Mouse (Mus musculus) midbrain, embryonic 13.5 days (tissue): ENCODE data around the gene Faf1. TPM values are rescaled to one million over a fixed set of nuclear protein-coding genes. Genes with fewer than 3 reads are reported as not detected.

Source experiments
- ATAC-seq: fragments of 200-750 bp; cut with Nextera tagmentation; 2 replicates; pipeline ENCODE4 v1.8.0; 2017; ENCODE audit warnings: mild to moderate bottlenecking, moderate TSS enrichment, moderate library complexity
- H3K27ac ChIP-seq: fragments of 300-500 bp; sonication (generic); 2 replicates; pipeline ENCODE4 v1.5.1; 2015; ENCODE audit warnings: inconsistent platforms, mild to moderate bottlenecking, moderate library complexity
- H3K27me3 ChIP-seq: fragments of 300-500 bp; sonication (generic); 2 replicates; pipeline ENCODE4 v1.6.1; 2015; ENCODE audit warnings: mild to moderate bottlenecking, inconsistent platforms
- H3K36me3 ChIP-seq: fragments of 300-500 bp; sonication (generic); 2 replicates; pipeline ENCODE4 v1.6.1; 2015; ENCODE audit warnings: mild to moderate bottlenecking, inconsistent platforms
- H3K4me1 ChIP-seq: fragments of 300-500 bp; sonication (generic); replicated peaks from 2 replicates; pipeline ENCODE4 v1.6.1; 2015; ENCODE audit warnings: inconsistent platforms
- H3K4me2 ChIP-seq: fragments of 300-500 bp; sonication (generic); replicated peaks from 2 replicates; pipeline ENCODE4 v1.6.1; 2015; ENCODE audit warnings: moderate library complexity, mild to moderate bottlenecking, inconsistent platforms
- H3K4me3 ChIP-seq: fragments of 300-500 bp; sonication (generic); replicated peaks from 2 replicates; pipeline ENCODE4 v1.5.1; 2015; ENCODE audit warnings: mild to moderate bottlenecking, inconsistent platforms
- H3K9ac ChIP-seq: fragments of 300-500 bp; sonication (generic); replicated peaks from 2 replicates; pipeline ENCODE4 v1.6.1; 2015; ENCODE audit warnings: mild to moderate bottlenecking, inconsistent platforms
- H3K9me3 ChIP-seq: fragments of 300-500 bp; sonication (generic); 2 replicates; pipeline ENCODE4 v1.6.1; 2016; ENCODE audit warnings: mild to moderate bottlenecking, inconsistent platforms
- WGBS: fragments of 180-500 bp; shearing (Covaris S2); methylation state at CpG from one replicate; pipeline ENCODE4 v1.1.7; 2015; 5-methylcytosine and 5-hydroxymethylcytosine counted together
- polyA plus RNA-seq: library from polyadenylated mRNA; unstranded; fragments of >200 nt; fragmentation: Nextera tagmentation; extraction: Ambion mirVana; gene quantifications from 2 replicates; pipeline ENCODE4 v1.2.1, GENCODE M21; 2015

Faf1 gene
- polyA plus RNA-seq, 1 experiment from 2014 or later = 32.9 TPM

DNA sequence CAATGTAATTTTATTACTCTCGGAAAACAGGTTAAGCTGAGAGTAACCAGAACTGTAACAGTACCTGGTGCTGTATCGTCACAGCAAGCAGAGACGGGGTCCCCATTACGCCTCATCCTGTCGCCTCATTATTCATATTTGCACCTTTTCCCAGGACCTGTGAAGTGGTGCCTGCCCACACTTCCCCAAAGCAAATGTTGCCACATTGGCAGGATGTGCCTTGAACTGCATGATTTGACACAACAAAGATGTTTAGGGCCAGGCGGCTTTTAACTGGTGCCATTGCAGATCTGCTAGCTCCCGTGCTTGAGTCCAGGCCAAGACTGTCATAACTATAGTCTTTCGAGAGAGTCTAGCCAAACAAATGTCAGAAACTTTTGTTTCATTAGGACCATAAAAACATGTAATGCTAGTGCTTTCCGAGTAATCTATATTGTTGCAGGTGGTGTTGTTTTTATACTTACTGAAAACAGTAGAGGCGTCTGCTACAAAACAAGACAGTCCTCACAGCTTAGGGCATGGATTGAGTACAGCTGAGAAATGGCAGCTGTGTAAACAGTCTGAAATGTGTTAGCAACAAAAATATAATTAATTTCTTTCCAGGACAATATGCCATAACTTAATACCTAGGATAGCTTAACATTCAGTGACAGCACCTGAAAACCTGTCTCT lies 121.3 kb downstream of the Faf1 start:
- Histone ChIP-seq H3K27ac (no peak overlapping the region), H3K4me2 (no peak overlapping the region), H3K4me1 (no peaks in the 10 kb centered on the region), H3K36me3 (no peaks in the 10 kb centered on the region), H3K9me3 (no peaks in the 10 kb centered on the region), H3K9ac (no peak overlapping the region), H3K4me3 (no peak overlapping the region), H3K27me3 (no peaks in the 10 kb centered on the region; the same call in 1 of the 2 replicates)
- 87% methylated on average over 10 of the region's 10 CpGs for WGBS
- ATAC-seq = no peak

DNA sequence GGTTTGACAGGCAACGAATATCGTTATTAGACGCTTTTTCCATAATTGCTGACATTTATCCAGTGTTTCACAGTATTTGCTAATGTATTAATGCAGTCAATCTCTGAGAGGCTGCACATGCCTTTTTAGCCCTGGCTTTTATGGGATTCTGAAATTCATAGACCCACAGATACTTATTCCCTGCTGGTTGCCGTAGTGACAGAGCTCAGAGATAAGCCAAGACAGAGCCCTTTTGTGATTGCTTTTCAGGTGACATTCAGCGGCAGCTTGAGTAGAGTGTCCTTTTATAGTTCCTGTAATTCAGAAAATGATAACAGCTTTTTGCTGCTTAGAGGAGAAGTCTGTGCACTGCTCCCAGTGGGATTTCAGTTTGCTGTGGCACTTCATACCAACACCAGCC lies 130.0 kb downstream of the Faf1 start:
- peaks cover 6% of the 10 kb centered on the region; the same call in 1 of the 2 replicates for H3K4me1 ChIP-seq
- ATAC-seq = peak; percentile 90
- no peaks in the 10 kb centered on the region for H3K27me3 ChIP-seq
- no peak overlapping the region for H3K4me3 ChIP-seq
- WGBS = 38% methylated on average over 5 of the region's 5 CpGs
- H3K27ac ChIP-seq = no peak overlapping the region
- no peak overlapping the region for H3K4me2 ChIP-seq
- H3K36me3 ChIP-seq = no peaks in the 10 kb centered on the region
- H3K9me3 ChIP-seq = no peaks in the 10 kb centered on the region
- no peak overlapping the region for H3K9ac ChIP-seq

DNA sequence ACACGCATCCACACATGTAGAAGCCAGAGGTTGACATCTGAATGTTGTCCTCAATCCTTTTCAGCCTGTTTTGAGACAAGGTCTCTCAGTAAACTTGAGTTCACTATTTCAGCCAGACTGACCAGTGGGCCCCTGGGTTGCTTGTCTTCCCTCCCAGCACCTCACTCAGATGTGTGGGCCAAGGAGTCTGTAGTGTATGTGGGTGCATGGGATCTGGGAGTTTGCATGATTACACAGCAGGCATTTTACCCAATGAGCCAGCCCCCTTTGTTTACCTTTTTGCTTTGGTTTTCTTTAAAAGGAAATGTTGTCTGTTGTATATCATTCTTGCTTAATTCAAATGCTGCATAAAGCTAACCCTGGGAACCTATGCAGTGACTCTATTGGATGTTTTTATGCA lies 138.8 kb downstream of the Faf1 start:
- Histone ChIP-seq H3K4me3 (no peak overlapping the region), H3K9me3 (no peaks in the 10 kb centered on the region), H3K4me2 (no peak overlapping the region), H3K9ac (no peak overlapping the region), H3K27me3 (no peaks in the 10 kb centered on the region), H3K27ac (no peak overlapping the region), H3K4me1 (no peaks in the 10 kb centered on the region), H3K36me3 (no peaks in the 10 kb centered on the region)
- 76% methylated on average over 1 of the region's 1 CpGs for WGBS
- ATAC-seq = no peak

DNA sequence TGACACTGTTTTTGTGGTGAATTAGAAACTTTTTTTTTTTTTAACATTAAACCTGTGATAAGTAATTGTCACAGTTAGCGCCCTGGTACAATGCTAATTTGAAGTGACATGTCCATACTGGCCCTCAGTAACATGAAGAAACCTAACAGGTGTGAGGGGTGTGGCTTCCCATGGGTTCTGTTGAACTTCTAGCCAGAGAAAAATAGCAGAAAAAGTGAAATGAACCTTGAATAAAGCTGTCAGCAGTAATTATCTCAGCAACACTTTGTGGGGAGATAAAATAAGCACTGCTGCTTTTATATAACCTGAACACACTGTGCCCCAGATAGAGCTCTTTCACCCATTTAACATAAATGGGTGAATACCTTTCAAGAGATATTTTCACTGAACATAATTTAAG lies 139.2 kb downstream of the Faf1 start:
- H3K4me1 ChIP-seq = no peaks in the 10 kb centered on the region
- 73% methylated on average over 1 of the region's 1 CpGs for WGBS
- H3K9ac ChIP-seq = no peak overlapping the region
- H3K4me3 ChIP-seq = no peak overlapping the region
- H3K4me2 ChIP-seq = no peak overlapping the region
- H3K9me3 ChIP-seq = no peaks in the 10 kb centered on the region
- ATAC-seq = no peak
- no peaks in the 10 kb centered on the region for H3K27me3 ChIP-seq
- no peak overlapping the region for H3K27ac ChIP-seq
- H3K36me3 ChIP-seq = no peaks in the 10 kb centered on the region

DNA sequence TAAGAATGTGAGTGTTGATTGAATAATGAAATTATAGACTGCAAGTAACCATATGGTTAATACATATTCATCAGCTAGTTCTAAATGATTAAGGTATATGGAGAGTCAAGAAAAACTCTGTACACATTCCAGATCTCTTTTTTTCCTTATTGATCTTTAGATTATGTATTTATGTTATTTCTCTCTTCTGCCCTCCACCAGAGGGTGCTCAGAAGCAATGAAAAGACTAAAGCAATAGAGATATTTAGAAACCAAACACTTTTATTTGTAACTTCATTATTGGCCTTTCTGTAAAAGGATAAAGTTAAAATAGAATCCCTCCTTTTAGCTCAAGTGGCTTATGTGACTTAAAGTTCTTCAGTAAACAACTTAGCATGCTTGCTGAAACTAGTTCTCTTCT lies 143.1 kb downstream of the Faf1 start:
- no peaks in the 10 kb centered on the region for H3K27me3 ChIP-seq
- H3K36me3 ChIP-seq = no peaks in the 10 kb centered on the region
- H3K27ac ChIP-seq = no peak overlapping the region
- no peaks in the 10 kb centered on the region for H3K9me3 ChIP-seq
- H3K4me2 ChIP-seq = no peak overlapping the region
- H3K4me1 ChIP-seq = no peaks in the 10 kb centered on the region
- no peak for ATAC-seq
- no peak overlapping the region for H3K9ac ChIP-seq
- H3K4me3 ChIP-seq = no peak overlapping the region

DNA sequence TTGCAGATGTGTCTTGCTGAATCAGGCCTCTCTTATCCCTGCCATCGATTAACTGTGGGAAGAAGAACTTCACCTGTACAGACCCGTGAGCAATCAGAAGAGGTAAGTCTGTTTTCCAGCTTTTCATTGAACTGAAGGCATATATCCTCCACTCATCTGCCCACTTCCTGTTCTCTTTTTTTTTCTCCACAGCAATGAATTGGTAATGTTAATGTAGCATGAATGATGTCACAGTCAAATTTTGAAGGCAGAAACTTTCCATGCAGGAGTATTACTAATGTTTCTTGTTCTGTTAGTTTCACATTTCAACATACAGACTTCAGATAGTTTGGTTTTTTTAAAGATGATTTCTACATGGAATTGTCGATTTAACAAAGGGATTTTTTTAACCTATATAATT lies 153.4 kb downstream of the Faf1 start:
- Histone ChIP-seq H3K9me3 (no peaks in the 10 kb centered on the region), H3K27me3 (no peaks in the 10 kb centered on the region), H3K4me1 (no peaks in the 10 kb centered on the region), H3K4me3 (no peak overlapping the region), H3K4me2 (no peak overlapping the region), H3K9ac (no peak overlapping the region), H3K36me3 (peaks cover 11% of the 10 kb centered on the region), H3K27ac (no peak overlapping the region)
- no peak for ATAC-seq
- whole genome bisulfite sequencing = 93% methylated on average over 3 of the region's 3 CpGs

DNA sequence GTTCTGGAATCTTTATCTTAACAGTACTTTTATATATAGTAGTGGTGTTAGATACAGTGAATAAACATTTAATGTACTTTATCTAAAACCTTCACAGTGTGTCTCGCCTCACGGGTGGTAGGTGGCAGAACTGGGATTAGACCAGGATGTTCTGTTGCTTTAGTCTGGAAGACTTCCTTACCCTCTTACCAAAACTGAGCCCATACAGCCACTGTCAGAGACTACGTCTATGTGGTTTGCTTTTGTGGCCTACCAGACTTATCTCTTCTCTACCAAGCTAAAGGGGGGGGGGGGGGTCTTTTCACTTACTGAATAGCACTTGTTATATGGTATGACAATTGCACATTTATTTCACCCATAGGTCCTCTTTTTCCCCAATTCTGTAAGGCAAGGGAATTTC lies 181.5 kb downstream of the Faf1 start:
- H3K36me3 ChIP-seq = no peaks in the 10 kb centered on the region
- H3K27ac ChIP-seq = no peak overlapping the region
- H3K4me2 ChIP-seq = no peak overlapping the region
- no peak overlapping the region for H3K4me3 ChIP-seq
- no peak for ATAC-seq
- 60% methylated on average over 3 of the region's 3 CpGs for WGBS
- H3K9ac ChIP-seq = no peak overlapping the region
- H3K27me3 ChIP-seq = peaks cover 14% of the 10 kb centered on the region
- peaks cover 16% of the 10 kb centered on the region for H3K4me1 ChIP-seq
- no peaks in the 10 kb centered on the region for H3K9me3 ChIP-seq

DNA sequence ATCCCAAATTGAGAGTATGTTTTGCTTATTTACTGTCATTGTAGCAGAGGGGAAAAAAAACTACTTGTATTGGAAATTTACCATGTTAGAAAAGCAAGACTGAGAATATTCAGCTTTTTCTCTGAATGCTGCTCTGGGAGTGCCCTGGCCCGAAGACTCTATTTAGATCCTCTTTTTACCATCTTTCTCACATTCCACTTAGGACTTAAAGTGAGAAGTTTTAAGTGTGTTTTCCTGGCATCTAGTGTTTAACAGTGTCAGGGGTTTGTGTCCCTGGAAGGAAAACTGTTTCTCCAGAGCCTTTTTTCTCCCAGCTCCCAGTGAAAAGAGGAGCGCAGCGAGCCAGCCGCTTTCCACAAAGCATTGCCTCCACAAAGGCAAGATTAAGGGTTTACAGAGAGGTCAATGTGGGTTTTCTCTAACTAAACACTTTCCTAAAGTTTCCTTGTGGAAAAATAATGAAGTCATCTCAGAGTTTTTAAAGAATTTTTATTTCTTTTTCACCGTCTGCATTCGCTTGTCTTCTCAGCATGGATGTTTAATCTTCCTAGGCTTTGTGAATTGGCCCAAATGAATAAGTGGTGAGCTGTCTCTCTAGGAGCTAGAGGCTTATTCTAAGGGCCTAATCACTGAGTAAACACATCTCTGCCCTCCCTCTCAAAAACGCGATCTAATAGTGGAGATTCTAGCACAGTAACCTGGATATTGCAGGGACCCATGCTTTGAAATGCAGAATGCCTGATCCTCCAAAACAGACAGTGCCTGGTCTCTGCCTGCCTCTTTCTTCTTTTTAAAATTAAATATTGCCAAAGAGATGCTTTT lies 182.4 kb downstream of the Faf1 start:
- H3K4me2 ChIP-seq = no peak overlapping the region
- ATAC-seq = peak; percentile 56; the same call in 1 of the 2 replicates
- peaks cover 14% of the 10 kb centered on the region for H3K27me3 ChIP-seq
- WGBS = 5% methylated on average over 8 of the region's 8 CpGs
- no peak overlapping the region for H3K27ac ChIP-seq
- no peak overlapping the region for H3K9ac ChIP-seq
- H3K4me1 ChIP-seq = peaks cover 16% of the 10 kb centered on the region
- no peaks in the 10 kb centered on the region for H3K36me3 ChIP-seq
- H3K9me3 ChIP-seq = no peaks in the 10 kb centered on the region
- no peak overlapping the region for H3K4me3 ChIP-seq

DNA sequence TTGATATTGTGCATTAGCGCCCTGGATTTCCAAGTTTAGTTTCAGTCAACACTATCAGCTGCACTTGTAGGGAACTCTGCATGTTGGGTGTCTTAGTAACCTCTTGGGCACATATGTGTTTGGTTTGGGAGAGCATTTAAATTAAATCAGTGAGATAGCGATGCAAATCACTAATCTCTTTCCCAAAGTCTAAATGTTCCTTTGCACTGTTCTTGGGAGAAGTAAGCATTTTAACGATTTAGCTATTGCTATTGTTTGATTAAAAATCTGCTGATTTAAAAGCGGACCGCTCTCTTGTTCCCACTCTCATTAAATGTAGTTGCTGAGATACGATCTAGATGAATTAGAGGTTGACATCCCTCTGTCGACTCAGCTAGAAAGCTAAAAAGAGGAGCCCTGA lies 183.0 kb downstream of the Faf1 start:
- Histone ChIP-seq H3K4me2 (no peak overlapping the region), H3K27me3 (peaks cover 14% of the 10 kb centered on the region), H3K4me1 (peaks cover 16% of the 10 kb centered on the region), H3K9ac (no peak overlapping the region), H3K4me3 (no peak overlapping the region), H3K9me3 (no peaks in the 10 kb centered on the region), H3K27ac (no peak overlapping the region), H3K36me3 (no peaks in the 10 kb centered on the region)
- WGBS = 29% methylated on average over 7 of the region's 7 CpGs
- ATAC-seq = no peak

DNA sequence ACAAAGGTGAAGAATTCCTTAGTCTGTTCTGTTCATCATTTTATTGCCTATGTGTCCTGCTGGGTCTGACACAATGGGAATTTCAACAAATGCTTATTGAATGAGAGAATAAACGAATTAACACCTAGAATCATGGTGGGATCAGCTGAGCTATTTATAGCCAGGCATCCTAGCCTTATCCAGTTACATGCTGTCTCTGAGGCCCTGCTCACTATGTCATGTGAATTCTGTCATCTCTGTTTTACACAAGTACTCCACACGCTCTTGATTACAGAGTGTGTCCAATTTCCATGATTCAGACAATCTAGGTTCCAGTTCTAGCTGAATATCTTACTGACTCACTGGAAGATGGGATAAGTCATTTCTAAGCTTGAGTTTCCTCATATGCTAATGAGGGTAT lies 183.9 kb downstream of the Faf1 start:
- no peaks in the 10 kb centered on the region for H3K9me3 ChIP-seq
- H3K4me2 ChIP-seq = no peak overlapping the region
- peaks cover 14% of the 10 kb centered on the region for H3K27me3 ChIP-seq
- H3K4me3 ChIP-seq = no peak overlapping the region
- H3K36me3 ChIP-seq = no peaks in the 10 kb centered on the region
- H3K9ac ChIP-seq = no peak overlapping the region
- 21% methylated on average over 2 of the region's 2 CpGs for WGBS
- peaks cover 16% of the 10 kb centered on the region for H3K4me1 ChIP-seq
- ATAC-seq = no peak
- H3K27ac ChIP-seq = no peak overlapping the region

DNA sequence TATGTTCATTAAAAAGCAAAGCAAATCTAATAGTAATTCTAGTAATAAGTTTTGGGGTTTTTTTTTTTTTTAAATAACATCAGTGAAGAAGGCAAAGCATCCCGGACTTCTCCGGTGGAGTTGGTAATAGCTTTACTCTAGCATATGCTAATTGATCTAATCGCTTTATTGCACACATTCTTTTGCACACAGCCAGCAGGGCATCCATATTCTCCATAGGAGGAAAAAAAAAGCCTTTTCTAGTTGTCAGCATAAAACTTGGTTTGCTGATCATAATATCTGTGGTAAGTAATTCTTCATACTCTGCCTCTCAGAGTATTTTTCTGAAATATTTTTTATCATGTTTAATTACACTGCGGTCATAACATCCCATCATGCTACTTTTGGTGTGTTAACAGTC lies 185.9 kb downstream of the Faf1 start:
- Histone ChIP-seq H3K9ac (no peak overlapping the region), H3K4me3 (no peak overlapping the region), H3K36me3 (no peaks in the 10 kb centered on the region), H3K27me3 (peaks cover 3% of the 10 kb centered on the region), H3K9me3 (no peaks in the 10 kb centered on the region), H3K4me1 (peaks cover 16% of the 10 kb centered on the region), H3K4me2 (no peak overlapping the region), H3K27ac (no peak overlapping the region)
- ATAC-seq = no peak
- WGBS = 48% methylated on average over 4 of the region's 4 CpGs

DNA sequence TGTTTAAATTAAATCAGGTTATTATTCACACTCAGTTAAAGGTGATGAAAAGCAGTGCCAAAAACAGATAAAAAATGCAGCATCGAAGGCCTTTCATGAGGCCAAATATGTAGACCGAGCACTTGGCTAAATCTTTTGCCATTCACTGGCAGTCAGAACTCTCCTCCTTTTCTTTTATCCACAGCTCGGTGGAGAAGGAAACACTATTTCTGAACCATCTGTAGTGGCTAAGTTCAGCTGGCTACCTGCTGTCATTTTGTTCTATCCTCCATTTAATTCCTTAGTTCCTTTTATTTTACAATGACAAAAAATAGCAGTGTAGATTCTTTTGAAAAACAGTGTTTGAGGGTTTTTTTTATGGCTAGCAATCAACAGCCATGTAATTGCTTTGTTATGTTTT lies 186.6 kb downstream of the Faf1 start:
- no peak overlapping the region for H3K4me2 ChIP-seq
- H3K27ac ChIP-seq = no peak overlapping the region
- H3K36me3 ChIP-seq = no peaks in the 10 kb centered on the region
- H3K4me1 ChIP-seq = peaks cover 16% of the 10 kb centered on the region
- no peaks in the 10 kb centered on the region for H3K9me3 ChIP-seq
- no peak for ATAC-seq
- WGBS = 14% methylated on average over 3 of the region's 3 CpGs
- no peak overlapping the region for H3K9ac ChIP-seq
- H3K27me3 ChIP-seq = no peaks in the 10 kb centered on the region; the same call in none of the 2 replicates
- H3K4me3 ChIP-seq = no peak overlapping the region
